Mouse (Mus musculus): ENCODE data around the gene Clec16a. TPM values are rescaled to one million over a fixed set of nuclear protein-coding genes. Genes with fewer than 3 reads are reported as not detected.
A peak's percentile ranks its signal among the peaks of the same experiment; 100 is the strongest.

Clec16a gene
- polyA plus RNA-seq, 1 experiment from 2014 or later: 69.0 TPM

- Histone ChIP-seq H3K27me3 (peaks cover 24% of the 10 kb centered on the region), H3K9ac (peak overlapping the region; percentile 41), H3K4me2 (peak overlapping the region; percentile 99), H3K9me3 (no peaks in the 10 kb centered on the region), H3K36me3 (no peaks in the 10 kb centered on the region), H3K27ac (replicated peaks) (no peak overlapping the region), H3K4me1 (replicated peaks) (peaks cover 45% of the 10 kb centered on the region), H3K4me3 (no peak overlapping the region)
- no peak for ATAC-seq (ENCODE audit: low read depth)
- WGBS: 51% methylated on average over 6 of the region's 6 CpGs
Observed at GRCm38 (mm10) chr16:10782377-10783151, 237.4 kb downstream of the Clec16a start.

- H3K27ac ChIP-seq (replicated peaks): no peak overlapping the region
- no peaks in the 10 kb centered on the region for H3K9me3 ChIP-seq
- H3K4me3 ChIP-seq: 0 out of 2 replicates have a peak overlapping the region, but pooled peaks have one; percentile 68
- peak overlapping the region; percentile 99 for H3K4me2 ChIP-seq
- ATAC-seq (ENCODE audit: low read depth): no peak
- H3K4me1 ChIP-seq (replicated peaks): peaks cover 45% of the 10 kb centered on the region
- H3K27me3 ChIP-seq: peaks cover 24% of the 10 kb centered on the region
- 0 out of 2 replicates have a peak overlapping the region, but pooled peaks have one; percentile 41 for H3K9ac ChIP-seq
- no peaks in the 10 kb centered on the region for H3K36me3 ChIP-seq
- WGBS: 46% methylated on average over 1 of the region's 1 CpGs
Observed at GRCm38 (mm10) chr16:10783152-10783434, 238.0 kb downstream of the Clec16a start.

- Histone ChIP-seq H3K27me3 (peaks cover 24% of the 10 kb centered on the region), H3K9ac (no peak overlapping the region), H3K4me2 (peak overlapping the region; percentile 99), H3K4me1 (replicated peaks) (peaks cover 45% of the 10 kb centered on the region), H3K36me3 (no peaks in the 10 kb centered on the region), H3K27ac (replicated peaks) (no peak overlapping the region), H3K9me3 (no peaks in the 10 kb centered on the region), H3K4me3 (peak overlapping the region; percentile 68)
- 55% methylated on average over 8 of the region's 8 CpGs for WGBS
- ATAC-seq (ENCODE audit: low read depth): no peak
Observed at GRCm38 (mm10) chr16:10783451-10783850, 238.3 kb downstream of the Clec16a start.

- Histone ChIP-seq H3K4me3 (peak overlapping the region; percentile 68), H3K27ac (replicated peaks) (peak overlapping the region; percentile 89; the same call in 1 of the 2 replicates), H3K36me3 (no peaks in the 10 kb centered on the region), H3K4me1 (replicated peaks) (peaks cover 45% of the 10 kb centered on the region), H3K9me3 (no peaks in the 10 kb centered on the region), H3K4me2 (peak overlapping the region; percentile 99), H3K9ac (peak overlapping the region; percentile 80), H3K27me3 (peaks cover 24% of the 10 kb centered on the region)
- peak; percentile 20 for ATAC-seq (ENCODE audit: low read depth)
- WGBS: 3% methylated on average over 78 of the region's 81 CpGs
Observed at GRCm38 (mm10) chr16:10783883-10784792, 239.0 kb downstream of the Clec16a start.

- Histone ChIP-seq H3K36me3 (no peaks in the 10 kb centered on the region), H3K27ac (replicated peaks) (peak overlapping the region; percentile 89), H3K4me3 (peak overlapping the region; percentile 68), H3K9me3 (no peaks in the 10 kb centered on the region), H3K4me2 (peak overlapping the region; percentile 99), H3K27me3 (peaks cover 24% of the 10 kb centered on the region), H3K9ac (peak overlapping the region; percentile 80), H3K4me1 (replicated peaks) (peaks cover 45% of the 10 kb centered on the region)
- WGBS: under 1% methylated on average over 48 of the region's 55 CpGs
- peak; percentile 86 for ATAC-seq (ENCODE audit: low read depth)
Observed at GRCm38 (mm10) chr16:10784793-10785370, 239.7 kb downstream of the Clec16a start.

GRCm38 (mm10) chr16:10785371-10786231 is 240.5 kb downstream of the Clec16a start, which contains the start of gene Socs1:
Gene Socs1 (minus strand): TSS chr16:10785536.
- under 1% methylated on average over 59 of the region's 59 CpGs for WGBS

GRCm38 (mm10) chr16:10786288-10786687 is 241.1 kb downstream of the Clec16a start:
- 3% methylated on average over 9 of the region's 9 CpGs for WGBS
- peaks cover 24% of the 10 kb centered on the region for H3K27me3 ChIP-seq
- ATAC-seq (ENCODE audit: low read depth): peak; percentile 37
- no peaks in the 10 kb centered on the region for H3K36me3 ChIP-seq
- peak overlapping the region; percentile 68 for H3K4me3 ChIP-seq
- H3K4me1 ChIP-seq (replicated peaks): peaks cover 45% of the 10 kb centered on the region
- peak overlapping the region; percentile 80 for H3K9ac ChIP-seq
- H3K9me3 ChIP-seq: no peaks in the 10 kb centered on the region
- peak overlapping the region; percentile 99 for H3K4me2 ChIP-seq
- H3K27ac ChIP-seq (replicated peaks): peak overlapping the region; percentile 89

More at GRCm38 (mm10) chr16:10785371-10786231, 240.5 kb downstream of the Clec16a start, which contains the start of gene Socs1:
- peaks cover 24% of the 10 kb centered on the region for H3K27me3 ChIP-seq
- no peaks in the 10 kb centered on the region for H3K9me3 ChIP-seq
- peaks cover 45% of the 10 kb centered on the region for H3K4me1 ChIP-seq (replicated peaks)
- peak within 1 kb of the TSS; percentile 89 for H3K27ac ChIP-seq (replicated peaks)
- H3K9ac ChIP-seq: peak within 1 kb of the TSS; percentile 80
- no peaks in the 10 kb centered on the region for H3K36me3 ChIP-seq
- peak within 1 kb of the TSS; percentile 99 for H3K4me2 ChIP-seq
- H3K4me3 ChIP-seq: peak within 1 kb of the TSS; percentile 68
- ATAC-seq (ENCODE audit: low read depth): peak; percentile 90

GRCm38 (mm10) chr16:10786782-10787547 is 241.8 kb downstream of the Clec16a start:
- H3K27me3 ChIP-seq: peaks cover 24% of the 10 kb centered on the region
- no peak overlapping the region for H3K4me3 ChIP-seq
- 0 out of 2 replicates have a peak overlapping the region, but pooled peaks have one; percentile 80 for H3K9ac ChIP-seq
- H3K4me1 ChIP-seq (replicated peaks): peaks cover 43% of the 10 kb centered on the region
- 64% methylated on average over 4 of the region's 4 CpGs for WGBS
- H3K27ac ChIP-seq (replicated peaks): no peak overlapping the region
- H3K36me3 ChIP-seq: no peaks in the 10 kb centered on the region
- peak overlapping the region; percentile 99; the same call in 1 of the 2 replicates for H3K4me2 ChIP-seq
- no peak for ATAC-seq (ENCODE audit: low read depth)
- H3K9me3 ChIP-seq: no peaks in the 10 kb centered on the region

- Histone ChIP-seq H3K4me3 (no peak overlapping the region), H3K4me1 (replicated peaks) (peaks cover 36% of the 10 kb centered on the region), H3K9ac (no peak overlapping the region), H3K27ac (replicated peaks) (no peak overlapping the region), H3K4me2 (no peak overlapping the region), H3K9me3 (no peaks in the 10 kb centered on the region), H3K36me3 (no peaks in the 10 kb centered on the region), H3K27me3 (peaks cover 21% of the 10 kb centered on the region)
- 87% methylated on average over 7 of the region's 7 CpGs for WGBS
- no peak for ATAC-seq (ENCODE audit: low read depth)
Observed at GRCm38 (mm10) chr16:10787548-10788058, 242.5 kb downstream of the Clec16a start.

GRCm38 (mm10) chr16:10788271-10788670 is 243.1 kb downstream of the Clec16a start, which contains the start of gene Tnp2:
Gene Tnp2 (minus strand): TSS chr16:10788660.
- peaks cover 30% of the 10 kb centered on the region for H3K4me1 ChIP-seq (replicated peaks)
- H3K36me3 ChIP-seq: no peaks in the 10 kb centered on the region
- no peak within 1 kb of the TSS for H3K4me2 ChIP-seq
- no peaks in the 10 kb centered on the region for H3K9me3 ChIP-seq
- H3K4me3 ChIP-seq: no peak within 1 kb of the TSS
- 53% methylated on average over 16 of the region's 16 CpGs for WGBS
- peaks cover 14% of the 10 kb centered on the region for H3K27me3 ChIP-seq
- no peak within 1 kb of the TSS for H3K9ac ChIP-seq
- ATAC-seq (ENCODE audit: low read depth): no peak
- H3K27ac ChIP-seq (replicated peaks): no peak within 1 kb of the TSS

Measured in neural tube, embryonic 13.5 days (tissue).